Mouse (Mus musculus) forebrain, embryonic 14.5 days (tissue): ENCODE data around the gene Pou5f1. TPM values are rescaled to one million over a fixed set of nuclear protein-coding genes. Genes with fewer than 3 reads are reported as not detected.

Experiments used
- polyA plus RNA-seq: library from polyadenylated mRNA; unstranded; fragments of >200 nt; fragmentation: Nextera tagmentation; extraction: Ambion mirVana; gene quantifications from 2 replicates; pipeline ENCODE4 v1.2.1, GENCODE M21; 2014

Gene Pou5f1
- polyA plus RNA-seq, 1 experiment from 2014 or later = not detected

Other genes with a start within 250 kb of the Pou5f1 start
- gene H2-D1, start 243.3 kb upstream of the Pou5f1 start, polyA plus RNA-seq = 37.5 and 44.2 TPM in 2 replicates
- 0.46 TPM in 1 of 2 replicates, not detected in the other for gene H2-Q1, start 185.6 kb upstream of the Pou5f1 start, polyA plus RNA-seq
- gene H2-Q2, start 163.8 kb upstream of the Pou5f1 start, polyA plus RNA-seq = 1.1 and 2.1 TPM in 2 replicates
- gene H2-Q4, start 126.4 kb upstream of the Pou5f1 start, polyA plus RNA-seq = 0.54 and 0.60 TPM in 2 replicates
- gene H2-Q6, start 81.2 kb upstream of the Pou5f1 start, polyA plus RNA-seq = 0.28 and 0.38 TPM in 2 replicates
- gene H2-Q7, start 66.9 kb upstream of the Pou5f1 start, polyA plus RNA-seq = 1.5 and 2.0 TPM in 2 replicates
- gene H2-Q10, start 35.9 kb upstream of the Pou5f1 start, polyA plus RNA-seq = 0.23 TPM in 1 of 2 replicates, not detected in the other
- gene Tcf19, start 10.8 kb downstream of the Pou5f1 start, polyA plus RNA-seq = 40.8 and 48.8 TPM in 2 replicates
- gene Cchcr1, start 11.1 kb downstream of the Pou5f1 start, polyA plus RNA-seq = 4.7 and 6.5 TPM in 2 replicates
- 0.28 and 0.36 TPM in 2 replicates for gene Psors1c2, start 27.2 kb downstream of the Pou5f1 start, polyA plus RNA-seq
- 0.06 TPM in 1 of 2 replicates, not detected in the other for gene Cdsn, start 46.1 kb downstream of the Pou5f1 start, polyA plus RNA-seq
- not detected in 2 replicates for gene 2300002M23Rik, start 61.4 kb downstream of the Pou5f1 start, polyA plus RNA-seq
- gene Sfta2, start 95.5 kb downstream of the Pou5f1 start, polyA plus RNA-seq = 0.51 TPM in 1 of 2 replicates, not detected in the other
- gene Gm9573, start 120.6 kb downstream of the Pou5f1 start, polyA plus RNA-seq = not detected in 2 replicates
- gene Mucl3, start 137.7 kb downstream of the Pou5f1 start, polyA plus RNA-seq = not detected in 2 replicates
- gene Vars2, start 161.6 kb downstream of the Pou5f1 start, polyA plus RNA-seq = 9.3 and 11.5 TPM in 2 replicates
- gene Gtf2h4, start 167.7 kb downstream of the Pou5f1 start, polyA plus RNA-seq = 36.9 and 38.2 TPM in 2 replicates
- 62.0 and 74.5 TPM in 2 replicates for gene Ddr1, start 198.6 kb downstream of the Pou5f1 start, polyA plus RNA-seq